Comparison of ENCODE assay signal across 22 mouse cellular contexts in the genomic region with DNA sequence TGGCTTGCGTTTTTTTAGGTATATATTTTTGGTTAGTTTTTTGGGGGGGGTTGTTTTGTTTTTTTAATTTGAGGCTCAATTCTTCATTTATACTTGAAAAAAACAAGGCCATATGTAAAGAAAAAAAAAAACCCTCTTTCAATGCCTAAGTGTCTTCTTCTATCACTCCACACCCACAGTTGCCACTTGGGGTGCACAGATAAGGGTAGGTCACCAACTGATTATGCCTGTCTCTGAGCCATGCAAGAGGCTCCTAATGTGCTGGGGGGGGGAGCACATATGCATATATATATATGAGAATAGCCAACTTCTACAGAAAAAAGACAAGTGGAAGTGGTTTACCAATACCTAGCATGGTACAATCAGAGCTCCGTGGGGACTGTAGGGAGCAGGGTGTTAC.
DNase-seq lines count a peak whose midpoint lies in the region; ATAC-seq and TF ChIP-seq lines count a peak whose summit lies in the region.
"Had no signal": no experiment of that assay in that cellular context is flagged by ENCODE, and none has a peak within 500 bp of the region (broad histone marks: within the 10 kb centered on the region; RNA-seq: fewer than 3 reads in every experiment).

No protein-coding gene starts in this region.

- no peaks in the 10 kb centered on the region for H3K27me3 ChIP-seq in G1E (ENCODE audit: insufficient read depth, low read length)
- no peaks in the 10 kb centered on the region for H3K27me3 ChIP-seq in liver, embryonic 11.5 days (replicated peaks; ENCODE audit: control insufficient read depth, insufficient read depth, low read length)
- no peaks in the 10 kb centered on the region for H3K27me3 ChIP-seq in liver, postnatal 0 days (ENCODE audit: insufficient read depth, low read length)
- no peaks in the 10 kb centered on the region for H3K27me3 ChIP-seq in hindbrain, embryonic 14.5 days (ENCODE audit: control insufficient read depth, insufficient read depth, low read length)
- no peaks in the 10 kb centered on the region for H3K27me3 ChIP-seq in intestine, embryonic 15.5 days (replicated peaks)
- H3K27me3 ChIP-seq: forebrain, embryonic 12.5 days; lung, embryonic 15.5 days; neural tube, embryonic 15.5 days had no signal

- H3K9ac ChIP-seq in liver, embryonic 11.5 days (ENCODE audit: low read depth, low read length): no peak overlapping the region
- H3K9ac ChIP-seq in liver, postnatal 0 days (replicated peaks): no peak overlapping the region
- H3K9ac ChIP-seq in hindbrain, embryonic 14.5 days: no peak overlapping the region
- H3K9ac ChIP-seq in intestine, embryonic 15.5 days: no peak overlapping the region
- H3K9ac ChIP-seq: forebrain, embryonic 12.5 days; lung, embryonic 15.5 days; neural tube, embryonic 15.5 days had no signal

- peaks cover 18% of the 10 kb centered on the region for H3K9me3 ChIP-seq in G1E (replicated peaks)
- peaks cover 16% of the 10 kb centered on the region for H3K9me3 ChIP-seq in liver, embryonic 11.5 days (ENCODE audit: control insufficient read depth, low read length)
- H3K9me3 ChIP-seq in liver, postnatal 0 days (ENCODE audit: low read length): peaks cover 12% of the 10 kb centered on the region
- H3K9me3 ChIP-seq in hindbrain, embryonic 14.5 days (ENCODE audit: control insufficient read depth, low read length): peaks cover 41% of the 10 kb centered on the region
- H3K9me3 ChIP-seq in intestine, embryonic 15.5 days: peaks cover 19% of the 10 kb centered on the region

- H3K4me1 ChIP-seq in G1E (ENCODE audit: insufficient read depth, low read depth, low read length): peaks cover 76% of the 10 kb centered on the region
- no peaks in the 10 kb centered on the region; the same call in 1 of the 2 replicates for H3K4me1 ChIP-seq in liver, embryonic 11.5 days (replicated peaks; ENCODE audit: control insufficient read depth, insufficient read depth, low read length)
- no peaks in the 10 kb centered on the region for H3K4me1 ChIP-seq in liver, postnatal 0 days (ENCODE audit: insufficient read depth)
- H3K4me1 ChIP-seq in hindbrain, embryonic 14.5 days (replicated peaks; ENCODE audit: control insufficient read depth, insufficient read depth, low read length): no peaks in the 10 kb centered on the region
- H3K4me1 ChIP-seq in intestine, embryonic 15.5 days (replicated peaks): no peaks in the 10 kb centered on the region
- H3K4me1 ChIP-seq: forebrain, embryonic 12.5 days; lung, embryonic 15.5 days; midbrain, embryonic 10.5 days; neural tube, embryonic 15.5 days had no signal

- WGBS in liver, embryonic 11.5 days: 64% methylated on average over 2 of the region's 2 CpGs
- WGBS in liver, postnatal 0 days (ENCODE audit: insufficient replicate concordance): 55% methylated on average over 2 of the region's 2 CpGs
- WGBS in hindbrain, embryonic 14.5 days: 99% methylated on average over 2 of the region's 2 CpGs
- WGBS in intestine, embryonic 15.5 days: 89% methylated on average over 2 of the region's 2 CpGs

- peak; percentile 51 for DNase-seq in G1E (ENCODE audit: low spot score)
- DNase-seq in c-Kit-positive CD71-positive TER-119-positive erythroid progenitor cells, embryonic 14.5 days (ENCODE audit: low spot score): peak; percentile 66
- no peak for DNase-seq in liver, embryonic 11.5 days (ENCODE audit: low spot score)
- no peak for DNase-seq in liver, postnatal 0 days
- DNase-seq in layer of hippocampus, adult 9-11 months: no peak
- DNase-seq in hindbrain, embryonic 14.5 days (ENCODE audit: low spot score): no peak
- DNase-seq in retina, embryonic 14.5 days (ENCODE audit: low spot score): no peak
- DNase-seq: adrenal gland, adult 2 months; cerebellum, adult 8-10 months; gastrocnemius, adult 2 months; kidney, postnatal 4 days; lung, postnatal 36 days; thymus, postnatal 14 days had no signal

- H3K27ac ChIP-seq in liver, embryonic 11.5 days (ENCODE audit: low read depth, low read length): peak overlapping the region; percentile 64
- no peak overlapping the region for H3K27ac ChIP-seq in liver, postnatal 0 days (ENCODE audit: low read depth)
- H3K27ac ChIP-seq in hindbrain, embryonic 14.5 days: no peak overlapping the region
- H3K27ac ChIP-seq in intestine, embryonic 15.5 days: no peak overlapping the region
- H3K27ac ChIP-seq: embryonic facial prominence, embryonic 10.5 days; forebrain, embryonic 12.5 days; gastrocnemius, adult 2 months; left cerebral cortex, adult 2 months; lung, embryonic 15.5 days; midbrain, embryonic 10.5 days; neural tube, embryonic 15.5 days had no signal

- peak; percentile 81 for TF ChIP-seq EP300 in liver, postnatal 0 days (IDR thresholded peaks at IDR 0.05; ENCODE audit: low read depth)

- ATAC-seq in G1E (ENCODE audit: extremely low read depth, insufficient number of reproducible peaks, low FRiP score, poor library complexity, severe bottlenecking): peak; percentile 81
- ATAC-seq in liver, embryonic 11.5 days (replicated peaks; ENCODE audit: low FRiP score): peak; percentile 94
- ATAC-seq in liver, postnatal 0 days: peak; percentile 88
- no peak for ATAC-seq in hindbrain, embryonic 14.5 days (ENCODE audit: low FRiP score)
- no peak for ATAC-seq in intestine, embryonic 15.5 days
- ATAC-seq: hindbrain, embryonic 16.5 days; intestine, postnatal 0 days had no signal

- peaks cover 80% of the 10 kb centered on the region for H3K36me3 ChIP-seq in G1E (replicated peaks)
- peaks cover 50% of the 10 kb centered on the region for H3K36me3 ChIP-seq in liver, embryonic 11.5 days (ENCODE audit: control insufficient read depth, insufficient read depth, low read length)
- peaks cover 31% of the 10 kb centered on the region for H3K36me3 ChIP-seq in liver, postnatal 0 days (replicated peaks; ENCODE audit: insufficient read depth, low read length)
- H3K36me3 ChIP-seq in hindbrain, embryonic 14.5 days (replicated peaks; ENCODE audit: control insufficient read depth, insufficient read depth): peaks cover 55% of the 10 kb centered on the region
- H3K36me3 ChIP-seq in intestine, embryonic 15.5 days: peaks cover 48% of the 10 kb centered on the region

- no peak for TF ChIP-seq CTCF in G1E (IDR thresholded peaks at IDR 0.05; ENCODE audit: low read depth, low read length)
- TF ChIP-seq CTCF in liver, postnatal 0 days (IDR thresholded peaks at IDR 0.05; ENCODE audit: low read depth): no peak

- H3K4me3 ChIP-seq in G1E (ENCODE audit: low read depth, low read length): peak overlapping the region; percentile 54; the same call in 1 of the 2 replicates
- no peak overlapping the region for H3K4me3 ChIP-seq in liver, embryonic 11.5 days (ENCODE audit: low read depth, low read length)
- H3K4me3 ChIP-seq in liver, postnatal 0 days (ENCODE audit: low read depth, low read length): no peak overlapping the region
- no peak overlapping the region for H3K4me3 ChIP-seq in hindbrain, embryonic 14.5 days (replicated peaks; ENCODE audit: low read length)
- no peak overlapping the region for H3K4me3 ChIP-seq in intestine, embryonic 15.5 days (replicated peaks)
- H3K4me3 ChIP-seq: embryonic facial prominence, embryonic 10.5 days; forebrain, embryonic 12.5 days; gastrocnemius, adult 2 months; left cerebral cortex, adult 2 months; lung, embryonic 15.5 days; midbrain, embryonic 10.5 days; neural tube, embryonic 15.5 days had no signal

- peak overlapping the region; percentile 48 for H3K4me2 ChIP-seq in liver, embryonic 11.5 days
- H3K4me2 ChIP-seq in liver, postnatal 0 days (ENCODE audit: low read depth, low read length): peak overlapping the region; percentile 45
- H3K4me2 ChIP-seq in hindbrain, embryonic 14.5 days (replicated peaks): no peak overlapping the region
- H3K4me2 ChIP-seq in intestine, embryonic 15.5 days (replicated peaks): no peak overlapping the region
- H3K4me2 ChIP-seq: forebrain, embryonic 12.5 days; lung, embryonic 15.5 days; neural tube, embryonic 15.5 days had no signal

Comparison
In these comparisons a context has a peak if more than half of its experiments do, and no peak if none do; other contexts are left out.
1. ATAC-seq: peak in G1E (single experiment), liver, embryonic 11.5 days (single experiment) and liver, postnatal 0 days (single experiment); none in hindbrain, embryonic 14.5 days (single experiment) and intestine, embryonic 15.5 days (single experiment).
2. DNase-seq: peak in G1E (single experiment) and c-Kit-positive CD71-positive TER-119-positive erythroid progenitor cells, embryonic 14.5 days (single experiment); none in liver, embryonic 11.5 days (single experiment), liver, postnatal 0 days (single experiment), layer of hippocampus, adult 9-11 months (single experiment), hindbrain, embryonic 14.5 days (single experiment) and retina, embryonic 14.5 days (single experiment).
3. H3K4me2 ChIP-seq: peak in liver, embryonic 11.5 days (single experiment) and liver, postnatal 0 days (single experiment); none in hindbrain, embryonic 14.5 days (single experiment) and intestine, embryonic 15.5 days (single experiment).